ENCODE assay signal across 24 mouse cellular contexts in genomic region chr14:74327291-74327690, GRCm38 (mm10).
"Had no signal": no experiment of that assay in that cellular context is flagged by ENCODE, and none has a peak within 500 bp of the region (broad histone marks: within the 10 kb centered on the region; RNA-seq: fewer than 3 reads in every experiment).

No protein-coding gene starts in this region.

- H3K27ac ChIP-seq: heart, embryonic 13.5 days; heart, embryonic 15.5 days; hindbrain, embryonic 13.5 days; hindbrain, embryonic 15.5 days; hindbrain, postnatal 0 days; layer of hippocampus, adult 2 months; left cerebral cortex, adult 2 months; limb, embryonic 12.5 days; liver, embryonic 13.5 days; liver, embryonic 15.5 days had no signal

- ATAC-seq: hindbrain, postnatal 0 days; intestine, postnatal 0 days; liver, postnatal 0 days had no signal

- H3K4me3 ChIP-seq: heart, embryonic 13.5 days; heart, embryonic 15.5 days; hindbrain, embryonic 13.5 days; hindbrain, embryonic 15.5 days; layer of hippocampus, adult 2 months; left cerebral cortex, adult 2 months; limb, embryonic 12.5 days; liver, embryonic 13.5 days; liver, embryonic 15.5 days had no signal

- H3K4me2 ChIP-seq: heart, embryonic 11.5 days; heart, embryonic 13.5 days; heart, embryonic 15.5 days; hindbrain, embryonic 13.5 days; hindbrain, embryonic 15.5 days; limb, embryonic 12.5 days; liver, embryonic 11.5 days; liver, embryonic 13.5 days; liver, embryonic 15.5 days had no signal

- H3K9me3 ChIP-seq: heart, embryonic 13.5 days; heart, embryonic 15.5 days; hindbrain, embryonic 13.5 days; hindbrain, embryonic 15.5 days; limb, embryonic 12.5 days; liver, embryonic 13.5 days; liver, embryonic 15.5 days had no signal

- H3K4me1 ChIP-seq: heart, embryonic 15.5 days; hindbrain, embryonic 13.5 days; hindbrain, embryonic 15.5 days; limb, embryonic 12.5 days; liver, embryonic 13.5 days; liver, embryonic 15.5 days had no signal

- H3K27me3 ChIP-seq: heart, embryonic 13.5 days; heart, embryonic 15.5 days; hindbrain, embryonic 13.5 days; hindbrain, embryonic 15.5 days; limb, embryonic 12.5 days; liver, embryonic 13.5 days; liver, embryonic 15.5 days had no signal

- DNase-seq: gastrocnemius, postnatal 14 days; heart, adult 18-20 months; heart, postnatal 14 days; heart, postnatal 36 days; kidney, adult 18-20 months; kidney, adult 8-10 months; kidney, postnatal 10 days; kidney, postnatal 25 days; kidney, postnatal 4 days; liver; liver, embryonic 13.5 days; liver, postnatal 0 days had no signal

- H3K9ac ChIP-seq: heart, embryonic 13.5 days; heart, embryonic 15.5 days; hindbrain, embryonic 13.5 days; hindbrain, embryonic 15.5 days; limb, embryonic 12.5 days; liver, embryonic 13.5 days; liver, embryonic 15.5 days; liver, postnatal 0 days had no signal

- H3K36me3 ChIP-seq: heart, embryonic 13.5 days; heart, embryonic 15.5 days; hindbrain, embryonic 13.5 days; hindbrain, embryonic 15.5 days; limb, embryonic 12.5 days; liver, embryonic 13.5 days; liver, embryonic 15.5 days had no signal
